Mouse (Mus musculus) embryonic facial prominence, embryonic 13.5 days (tissue): ENCODE measurements at regions not wholly inside any gene's neighbourhood (a gene's known extent, or its start where the extent isn't known, plus 50 kb on each side); places are given as distances from the start of the nearest gene placed in this dataset.

Experiments
- ATAC-seq: fragments of 200-750 bp; cut with Nextera tagmentation; 2 replicates; pipeline ENCODE4 v1.8.0; 2017; ENCODE audit warnings: low read depth; ENCODE audit not compliant: insufficient number of reproducible peaks, insufficient read depth, low FRiP score, low TSS enrichment
- H3K27ac ChIP-seq: fragments of 300-500 bp; sonication (generic); 2 replicates; pipeline ENCODE4 v1.5.1; 2015; ENCODE audit warnings: moderate library complexity, mild to moderate bottlenecking, inconsistent platforms
- H3K27me3 ChIP-seq: fragments of 300-500 bp; sonication (generic); 2 replicates; pipeline ENCODE4 v1.6.1; 2015; ENCODE audit warnings: mild to moderate bottlenecking, inconsistent platforms
- H3K36me3 ChIP-seq: fragments of 300-500 bp; sonication (generic); 2 replicates; pipeline ENCODE4 v1.6.1; 2015; ENCODE audit warnings: mild to moderate bottlenecking, inconsistent platforms
- H3K4me1 ChIP-seq: fragments of 300-500 bp; sonication (generic); 2 replicates; pipeline ENCODE4 v1.6.1; 2015; ENCODE audit warnings: inconsistent platforms
- H3K4me2 ChIP-seq: fragments of 300-500 bp; sonication (generic); 2 replicates; pipeline ENCODE4 v1.6.1; 2015; ENCODE audit warnings: moderate library complexity, mild to moderate bottlenecking, inconsistent platforms
- H3K4me3 ChIP-seq: fragments of 300-500 bp; sonication (generic); 2 replicates; pipeline ENCODE4 v1.5.1; 2015; ENCODE audit warnings: mild to moderate bottlenecking, inconsistent platforms
- H3K9ac ChIP-seq: fragments of 300-500 bp; sonication (generic); 2 replicates; pipeline ENCODE4 v1.6.1; 2015; ENCODE audit warnings: mild to moderate bottlenecking, inconsistent platforms
- H3K9me3 ChIP-seq: fragments of 300-500 bp; sonication (generic); 2 replicates; pipeline ENCODE4 v1.6.1; 2016; ENCODE audit warnings: inconsistent platforms
- WGBS: fragments of 180-500 bp; shearing (Covaris S2); methylation state at CpG from one replicate; pipeline ENCODE4 v1.1.7; 2015; ENCODE audit warnings: mixed read lengths; 5-methylcytosine and 5-hydroxymethylcytosine counted together

- no peak overlapping the region for H3K9ac ChIP-seq
- H3K36me3 ChIP-seq: no peaks in the 10 kb centered on the region
- H3K4me2 ChIP-seq: no peak overlapping the region
- H3K4me1 ChIP-seq: no peaks in the 10 kb centered on the region
- H3K27me3 ChIP-seq: no peaks in the 10 kb centered on the region
- 82% methylated on average over 11 of the region's 11 CpGs for WGBS
- no peak overlapping the region for H3K27ac ChIP-seq
- no peaks in the 10 kb centered on the region for H3K9me3 ChIP-seq
- ATAC-seq: no peak
- H3K4me3 ChIP-seq: no peak overlapping the region
These were observed 110.7 kb upstream of the Mpp6 start for GRCm38 (mm10) chr6:49999365-49999764.

- no peaks in the 10 kb centered on the region; the same call in 1 of the 2 replicates for H3K4me1 ChIP-seq
- ATAC-seq: no peak
- no peak overlapping the region for H3K4me2 ChIP-seq
- no peak overlapping the region for H3K27ac ChIP-seq
- no peaks in the 10 kb centered on the region for H3K9me3 ChIP-seq
- no peak overlapping the region for H3K4me3 ChIP-seq
- WGBS: 58% methylated on average over 4 of the region's 4 CpGs
- H3K36me3 ChIP-seq: no peaks in the 10 kb centered on the region
- no peaks in the 10 kb centered on the region for H3K27me3 ChIP-seq
- H3K9ac ChIP-seq: no peak overlapping the region
These were observed 102.0 kb upstream of the Mpp6 start for GRCm38 (mm10) chr6:50008074-50008473.

- Histone ChIP-seq H3K27me3 (no peaks in the 10 kb centered on the region), H3K36me3 (no peaks in the 10 kb centered on the region), H3K9ac (no peak overlapping the region), H3K4me2 (no peak overlapping the region), H3K4me1 (no peaks in the 10 kb centered on the region; the same call in 1 of the 2 replicates), H3K9me3 (no peaks in the 10 kb centered on the region), H3K4me3 (no peak overlapping the region), H3K27ac (no peak overlapping the region)
- no peak for ATAC-seq
- WGBS: 42% methylated on average over 3 of the region's 3 CpGs
These were observed 101.2 kb upstream of the Mpp6 start for GRCm38 (mm10) chr6:50008869-50009268.

GRCm38 (mm10) chr6:50009339-50009738 is 100.7 kb upstream of the Mpp6 start:
- Histone ChIP-seq H3K4me2 (no peak overlapping the region), H3K27ac (no peak overlapping the region), H3K4me3 (no peak overlapping the region), H3K4me1 (no peaks in the 10 kb centered on the region; the same call in 1 of the 2 replicates), H3K9ac (no peak overlapping the region), H3K27me3 (no peaks in the 10 kb centered on the region), H3K36me3 (no peaks in the 10 kb centered on the region), H3K9me3 (no peaks in the 10 kb centered on the region)
- ATAC-seq: no peak
- WGBS: 64% methylated on average over 7 of the region's 7 CpGs

- Histone ChIP-seq H3K27ac (no peak overlapping the region), H3K27me3 (no peaks in the 10 kb centered on the region), H3K9me3 (no peaks in the 10 kb centered on the region), H3K4me1 (no peaks in the 10 kb centered on the region; the same call in 1 of the 2 replicates), H3K9ac (no peak overlapping the region), H3K4me2 (no peak overlapping the region), H3K36me3 (no peaks in the 10 kb centered on the region), H3K4me3 (no peak overlapping the region)
- WGBS: 66% methylated on average over 5 of the region's 5 CpGs
- no peak for ATAC-seq
These were observed 100.2 kb upstream of the Mpp6 start for GRCm38 (mm10) chr6:50009856-50010255.

GRCm38 (mm10) chr6:50011071-50011470 is 99.0 kb upstream of the Mpp6 start:
- no peak overlapping the region for H3K9ac ChIP-seq
- no peaks in the 10 kb centered on the region for H3K36me3 ChIP-seq
- H3K4me3 ChIP-seq: no peak overlapping the region
- ATAC-seq: no peak
- 78% methylated on average over 12 of the region's 12 CpGs for WGBS
- H3K27me3 ChIP-seq: no peaks in the 10 kb centered on the region
- no peaks in the 10 kb centered on the region; the same call in 1 of the 2 replicates for H3K4me1 ChIP-seq
- H3K27ac ChIP-seq: no peak overlapping the region
- H3K9me3 ChIP-seq: no peaks in the 10 kb centered on the region
- H3K4me2 ChIP-seq: no peak overlapping the region

GRCm38 (mm10) chr6:50011746-50012453 is 98.1 kb upstream of the Mpp6 start:
- Histone ChIP-seq H3K4me1 (no peaks in the 10 kb centered on the region; the same call in 1 of the 2 replicates), H3K36me3 (no peaks in the 10 kb centered on the region), H3K27me3 (no peaks in the 10 kb centered on the region), H3K4me2 (no peak overlapping the region), H3K27ac (no peak overlapping the region), H3K9me3 (no peaks in the 10 kb centered on the region), H3K9ac (no peak overlapping the region), H3K4me3 (no peak overlapping the region)
- no peak for ATAC-seq
- 69% methylated on average over 5 of the region's 5 CpGs for WGBS

- Histone ChIP-seq H3K9me3 (no peaks in the 10 kb centered on the region), H3K4me2 (no peak overlapping the region), H3K27ac (no peak overlapping the region), H3K4me3 (no peak overlapping the region), H3K36me3 (no peaks in the 10 kb centered on the region), H3K27me3 (no peaks in the 10 kb centered on the region), H3K4me1 (no peaks in the 10 kb centered on the region; the same call in 1 of the 2 replicates), H3K9ac (no peak overlapping the region)
- WGBS: 73% methylated on average over 5 of the region's 5 CpGs
- no peak for ATAC-seq
These were observed 97.0 kb upstream of the Mpp6 start for GRCm38 (mm10) chr6:50013067-50013466.

- ATAC-seq: no peak
- no peak overlapping the region for H3K4me3 ChIP-seq
- no peaks in the 10 kb centered on the region for H3K27me3 ChIP-seq
These were observed 96.2 kb upstream of the Mpp6 start for GRCm38 (mm10) chr6:50013842-50014241.

GRCm38 (mm10) chr6:50027981-50028380 is 82.1 kb upstream of the Mpp6 start:
- Histone ChIP-seq H3K4me1 (peaks cover 10% of the 10 kb centered on the region), H3K27ac (no peak overlapping the region), H3K4me2 (no peak overlapping the region), H3K4me3 (no peak overlapping the region), H3K27me3 (no peaks in the 10 kb centered on the region), H3K9me3 (no peaks in the 10 kb centered on the region), H3K36me3 (no peaks in the 10 kb centered on the region), H3K9ac (no peak overlapping the region)
- WGBS: 80% methylated on average over 6 of the region's 6 CpGs
- no peak for ATAC-seq

More at GRCm38 (mm10) chr6:50013842-50014241, 96.2 kb upstream of the Mpp6 start:
- H3K4me1 ChIP-seq: no peaks in the 10 kb centered on the region; the same call in 1 of the 2 replicates
- H3K4me2 ChIP-seq: no peak overlapping the region
- 92% methylated on average over 7 of the region's 7 CpGs for WGBS
- no peak overlapping the region for H3K9ac ChIP-seq
- no peaks in the 10 kb centered on the region for H3K9me3 ChIP-seq
- H3K27ac ChIP-seq: no peak overlapping the region
- no peaks in the 10 kb centered on the region for H3K36me3 ChIP-seq

- no peaks in the 10 kb centered on the region for H3K36me3 ChIP-seq
- peaks cover 17% of the 10 kb centered on the region for H3K4me1 ChIP-seq
- 50% methylated on average over 10 of the region's 10 CpGs for WGBS
- H3K27me3 ChIP-seq: no peaks in the 10 kb centered on the region
- ATAC-seq: no peak
- no peak overlapping the region for H3K4me3 ChIP-seq
- no peaks in the 10 kb centered on the region for H3K9me3 ChIP-seq
- H3K27ac ChIP-seq: no peak overlapping the region
- H3K9ac ChIP-seq: no peak overlapping the region
- no peak overlapping the region for H3K4me2 ChIP-seq
These were observed 80.0 kb upstream of the Mpp6 start for GRCm38 (mm10) chr6:50029895-50030515.

- Histone ChIP-seq H3K9me3 (no peaks in the 10 kb centered on the region), H3K4me2 (no peak overlapping the region), H3K4me1 (peaks cover 17% of the 10 kb centered on the region), H3K4me3 (no peak overlapping the region), H3K36me3 (no peaks in the 10 kb centered on the region), H3K27me3 (no peaks in the 10 kb centered on the region), H3K9ac (no peak overlapping the region), H3K27ac (no peak overlapping the region)
- ATAC-seq: no peak
- whole genome bisulfite sequencing: 65% methylated on average over 5 of the region's 5 CpGs
These were observed 78.7 kb upstream of the Mpp6 start for GRCm38 (mm10) chr6:50031356-50031755.
